Mouse (Mus musculus): ENCODE results near the gene Cox8a. TPM values are rescaled to one million over a fixed set of nuclear protein-coding genes. Genes with fewer than 3 reads are reported as not detected.

The Cox8a gene
- polyA plus RNA-seq, 1 experiment from 2014 or later, result 924 TPM

DNA sequence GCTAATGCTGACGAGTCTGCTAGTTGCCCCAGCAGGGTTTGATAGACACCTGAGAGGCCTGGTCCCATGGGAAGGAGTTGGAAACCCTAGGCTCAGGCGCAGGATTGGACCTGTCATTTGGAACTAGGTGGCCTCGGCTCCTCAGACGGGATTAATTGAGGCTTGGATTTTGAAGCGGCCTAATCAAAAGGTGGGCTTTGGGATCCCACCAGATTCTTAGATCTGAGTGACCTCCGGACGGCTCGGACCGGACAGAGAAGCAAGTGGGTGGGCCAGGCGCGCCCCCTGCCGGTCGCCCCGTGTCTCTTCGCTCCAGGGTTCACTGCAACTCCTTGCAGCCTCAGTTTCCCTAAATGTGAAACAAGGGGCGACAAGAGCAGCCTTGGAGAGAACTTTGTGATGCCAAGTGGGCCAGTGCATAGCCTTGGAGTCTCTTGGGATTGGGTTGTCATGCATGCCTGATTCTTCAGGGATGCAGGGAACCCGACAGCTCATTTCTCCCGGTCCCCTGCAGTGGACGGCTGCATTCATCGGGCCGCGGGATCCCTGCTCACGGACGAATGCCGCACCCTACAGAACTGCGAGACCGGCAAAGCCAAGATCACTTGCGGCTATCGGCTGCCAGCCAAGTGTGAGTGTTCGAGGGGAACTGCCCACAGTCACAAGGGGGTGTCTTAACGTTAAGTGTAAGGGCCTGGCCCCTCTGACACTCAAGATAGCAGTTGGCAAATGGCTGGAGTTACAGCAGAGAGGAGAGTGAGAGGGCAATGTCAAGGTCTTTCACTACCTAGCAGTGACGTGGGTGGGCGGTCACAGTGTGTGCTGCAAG, 21.3 kb downstream of the Cox8a start:
- Histone ChIP-seq H3K27ac (no peak overlapping the region), H3K36me3 (peaks cover 43% of the 10 kb centered on the region), H3K4me3 (no peak overlapping the region), H3K4me1 (replicated peaks) (peaks cover 37% of the 10 kb centered on the region), H3K9me3 (no peaks in the 10 kb centered on the region), H3K9ac (0 out of 2 replicates have a peak overlapping the region, but pooled peaks have one; percentile 35), H3K4me2 (no peak overlapping the region), H3K27me3 (peaks cover 27% of the 10 kb centered on the region)
- WGBS, result 18% methylated on average over 33 of the region's 33 CpGs
- ATAC-seq (ENCODE audit: low FRiP score), result 0 out of 2 replicates have a peak, but pooled peaks have one; percentile 24

DNA sequence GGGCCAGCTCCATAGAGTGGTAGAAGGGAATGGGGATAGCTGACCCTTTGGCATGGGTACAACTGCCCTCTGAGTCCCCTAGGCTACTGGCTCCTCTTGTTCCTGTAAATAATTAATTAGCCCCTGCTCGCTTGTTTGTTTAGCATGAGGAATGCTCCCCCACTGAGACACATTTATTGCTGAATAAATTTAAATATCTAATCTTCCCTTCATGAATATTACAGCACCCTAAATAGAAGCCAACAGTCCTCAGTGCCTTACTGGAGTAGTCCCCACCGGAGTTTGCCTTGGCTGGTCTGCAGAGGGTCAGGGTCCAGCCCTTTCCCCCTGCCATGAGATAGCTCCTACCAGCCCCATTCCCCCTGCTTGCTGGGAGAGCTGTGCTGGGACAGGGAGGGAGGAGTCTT, 24.9 kb downstream of the Cox8a start:
- no peaks in the 10 kb centered on the region for H3K9me3 ChIP-seq
- H3K4me3 ChIP-seq, result no peak overlapping the region
- WGBS, result 18% methylated on average over 2 of the region's 2 CpGs
- peaks cover 8% of the 10 kb centered on the region for H3K36me3 ChIP-seq
- H3K27ac ChIP-seq, result no peak overlapping the region
- no peak for ATAC-seq (ENCODE audit: low FRiP score)
- H3K4me2 ChIP-seq, result no peak overlapping the region
- H3K9ac ChIP-seq, result 0 out of 2 replicates have a peak overlapping the region, but pooled peaks have one; percentile 13
- H3K4me1 ChIP-seq (replicated peaks), result peaks cover 59% of the 10 kb centered on the region
- H3K27me3 ChIP-seq, result peaks cover 55% of the 10 kb centered on the region

DNA sequence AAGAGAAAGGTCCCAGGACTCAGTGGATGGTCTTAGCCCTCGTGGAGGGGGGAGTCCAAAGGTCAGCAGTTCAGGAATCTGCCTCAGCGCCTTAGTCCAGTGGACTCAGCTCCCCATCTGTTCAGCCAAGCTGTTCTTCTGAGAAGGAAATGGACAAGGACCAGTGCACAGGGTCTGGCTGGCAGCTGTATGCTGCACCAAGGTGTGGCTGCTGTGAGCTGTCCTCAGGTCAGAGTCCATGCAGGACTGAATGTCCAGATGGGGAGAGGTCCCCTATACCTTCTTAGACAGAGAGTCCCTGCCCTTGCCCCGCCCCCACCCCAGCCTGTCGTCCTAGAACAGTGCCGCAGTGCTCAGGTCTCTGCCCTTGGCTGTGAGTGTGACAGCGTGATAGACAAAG, 25.8 kb downstream of the Cox8a start:
- H3K4me2 ChIP-seq, result no peak overlapping the region
- H3K27me3 ChIP-seq, result peaks cover 56% of the 10 kb centered on the region
- WGBS, result 44% methylated on average over 6 of the region's 6 CpGs
- 0 out of 2 replicates have a peak, but pooled peaks cover under 1% of the 10 kb centered on the region for H3K36me3 ChIP-seq
- no peak overlapping the region for H3K27ac ChIP-seq
- H3K4me3 ChIP-seq, result no peak overlapping the region
- ATAC-seq (ENCODE audit: low FRiP score), result no peak
- peaks cover 63% of the 10 kb centered on the region for H3K4me1 ChIP-seq (replicated peaks)
- H3K9ac ChIP-seq, result no peak overlapping the region
- no peaks in the 10 kb centered on the region for H3K9me3 ChIP-seq

DNA sequence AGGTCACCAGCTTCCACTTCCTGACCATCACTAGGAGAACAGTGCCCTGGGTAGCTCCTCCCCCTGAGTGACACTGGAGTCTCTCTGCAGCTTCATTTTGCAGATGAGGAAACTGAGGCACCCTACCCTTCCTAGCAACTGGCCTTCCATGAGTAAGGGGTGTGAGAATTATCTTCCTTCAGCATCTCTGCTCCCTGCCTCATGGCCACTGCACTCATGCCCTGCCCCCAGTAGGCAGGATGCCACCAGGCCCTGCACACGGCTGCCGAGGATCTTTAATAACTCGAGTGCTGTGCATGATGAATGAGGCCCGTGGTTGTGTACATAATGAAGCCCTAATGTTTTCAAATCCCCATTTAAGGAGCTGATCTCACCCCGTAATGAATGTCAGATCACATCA, 26.4 kb downstream of the Cox8a start:
- H3K4me3 ChIP-seq, result no peak overlapping the region
- H3K4me1 ChIP-seq (replicated peaks), result peaks cover 62% of the 10 kb centered on the region
- WGBS, result 27% methylated on average over 5 of the region's 5 CpGs
- ATAC-seq (ENCODE audit: low FRiP score), result no peak
- H3K27ac ChIP-seq, result no peak overlapping the region
- no peak overlapping the region for H3K4me2 ChIP-seq
- H3K9me3 ChIP-seq, result no peaks in the 10 kb centered on the region
- H3K27me3 ChIP-seq, result peaks cover 58% of the 10 kb centered on the region
- H3K36me3 ChIP-seq, result no peaks in the 10 kb centered on the region
- H3K9ac ChIP-seq, result no peak overlapping the region

DNA sequence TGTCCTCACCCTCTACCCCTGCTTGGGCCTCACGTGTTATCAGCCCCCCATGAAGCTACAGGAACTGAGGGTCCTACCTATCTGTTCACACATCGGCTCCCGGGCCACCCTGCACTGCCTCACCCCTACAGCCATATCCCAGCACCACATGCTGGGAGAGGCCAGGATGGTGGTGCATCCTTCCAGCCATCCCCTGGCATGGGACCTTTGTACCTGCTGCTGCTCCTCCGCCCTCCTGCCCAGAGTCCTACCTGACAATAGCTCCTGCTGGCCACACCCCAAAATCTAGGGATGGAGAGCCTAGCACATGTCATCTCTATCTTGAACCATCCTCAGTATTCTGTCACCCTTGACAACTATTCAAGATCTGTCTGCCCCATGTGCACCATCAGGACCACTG, 28.4 kb downstream of the Cox8a start:
- WGBS, result 84% methylated on average over 4 of the region's 4 CpGs
- Histone ChIP-seq H3K27ac (no peak overlapping the region), H3K4me3 (no peak overlapping the region), H3K36me3 (no peaks in the 10 kb centered on the region), H3K9me3 (no peaks in the 10 kb centered on the region), H3K4me2 (no peak overlapping the region), H3K9ac (no peak overlapping the region), H3K27me3 (peaks cover 68% of the 10 kb centered on the region), H3K4me1 (replicated peaks) (peaks cover 76% of the 10 kb centered on the region)
- no peak for ATAC-seq (ENCODE audit: low FRiP score)

DNA sequence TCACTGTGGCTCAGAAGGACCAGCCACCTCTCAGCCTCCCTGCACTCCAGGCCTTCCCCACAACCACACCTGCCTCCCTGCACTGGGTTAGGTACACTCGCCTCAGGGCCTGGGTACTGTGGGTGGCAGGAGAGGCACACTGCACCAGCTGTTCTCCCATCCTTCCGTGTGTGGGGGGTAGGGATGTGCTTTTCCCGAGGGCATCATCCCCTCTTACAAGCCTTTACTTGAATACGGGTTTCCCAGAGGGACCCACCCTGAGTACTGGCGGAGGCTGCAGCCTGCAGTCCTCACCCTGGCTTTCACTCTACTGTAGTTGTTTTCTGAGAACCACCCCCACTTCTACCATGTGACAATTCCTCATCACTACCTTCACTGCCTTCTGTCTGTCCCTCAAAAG, 30.3 kb downstream of the Cox8a start:
- 49% methylated on average over 5 of the region's 5 CpGs for WGBS
- Histone ChIP-seq H3K4me2 (no peak overlapping the region), H3K4me3 (no peak overlapping the region), H3K9me3 (no peaks in the 10 kb centered on the region), H3K27me3 (peaks cover 71% of the 10 kb centered on the region), H3K36me3 (no peaks in the 10 kb centered on the region), H3K9ac (0 out of 2 replicates have a peak overlapping the region, but pooled peaks have one; percentile 5), H3K27ac (no peak overlapping the region), H3K4me1 (replicated peaks) (peaks cover 80% of the 10 kb centered on the region)
- ATAC-seq (ENCODE audit: low FRiP score), result no peak

DNA sequence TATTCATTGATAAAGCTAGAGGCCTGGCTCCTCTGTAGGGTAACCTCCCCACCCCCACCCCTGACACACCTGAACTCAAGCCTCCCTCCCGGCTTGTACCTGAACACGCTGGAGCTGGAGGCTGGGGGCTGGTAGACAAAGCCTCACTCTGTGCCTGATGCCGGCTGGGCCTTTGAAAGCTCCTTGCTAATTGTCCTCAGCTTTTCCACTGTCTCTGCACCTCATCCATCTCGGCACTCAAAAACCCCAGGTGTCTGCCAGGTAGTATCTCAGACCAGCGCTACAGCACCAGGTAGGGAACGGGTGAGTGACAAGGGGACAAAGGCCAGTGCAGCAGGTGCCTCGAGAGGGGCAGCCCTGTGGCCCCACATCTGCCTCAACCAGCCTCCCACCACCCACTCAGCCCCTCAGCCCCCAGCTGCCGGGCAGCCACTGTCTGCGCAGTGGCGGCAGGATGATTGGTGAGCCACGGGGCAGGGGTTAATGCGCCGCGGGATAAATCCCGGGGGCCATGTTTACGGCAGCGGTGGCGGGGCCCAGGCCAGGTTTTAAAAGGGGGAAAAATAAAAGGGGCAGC, 31.6 kb downstream of the Cox8a start:
- Histone ChIP-seq H3K27me3 (peaks cover 80% of the 10 kb centered on the region), H3K4me2 (0 out of 2 replicates have a peak overlapping the region, but pooled peaks have one; percentile 14), H3K4me1 (replicated peaks) (peaks cover 77% of the 10 kb centered on the region), H3K9ac (peak overlapping the region; percentile 56), H3K4me3 (no peak overlapping the region), H3K27ac (no peak overlapping the region), H3K36me3 (no peaks in the 10 kb centered on the region), H3K9me3 (no peaks in the 10 kb centered on the region)
- no peak for ATAC-seq (ENCODE audit: low FRiP score)
- WGBS, result 4% methylated on average over 18 of the region's 18 CpGs

DNA sequence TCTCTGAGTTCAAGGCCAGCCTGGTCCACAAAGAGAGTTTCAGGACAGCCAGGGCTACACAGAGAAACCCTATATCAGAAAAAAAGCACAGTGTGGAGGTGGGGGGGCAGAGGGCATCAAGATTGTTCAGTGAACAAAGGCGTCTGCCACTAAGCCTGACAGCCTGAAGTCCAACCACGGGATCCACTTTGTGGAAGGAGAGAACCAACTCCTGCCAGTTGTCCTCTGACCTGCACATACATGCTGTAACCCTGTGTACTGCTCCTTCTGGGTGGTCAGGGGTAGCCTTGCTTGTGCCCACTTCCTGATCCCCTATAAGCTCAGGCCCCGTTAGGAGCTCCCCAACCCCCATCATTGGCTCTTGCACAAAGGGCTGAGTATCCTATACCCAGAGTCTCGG, 32.4 kb downstream of the Cox8a start:
- Histone ChIP-seq H3K9ac (no peak overlapping the region), H3K27me3 (peaks cover 84% of the 10 kb centered on the region), H3K27ac (no peak overlapping the region), H3K4me3 (no peak overlapping the region), H3K4me2 (no peak overlapping the region), H3K4me1 (replicated peaks) (peaks cover 78% of the 10 kb centered on the region), H3K36me3 (no peaks in the 10 kb centered on the region), H3K9me3 (no peaks in the 10 kb centered on the region)
- 27% methylated on average over 4 of the region's 4 CpGs for WGBS
- ATAC-seq (ENCODE audit: low FRiP score), result 0 out of 2 replicates have a peak, but pooled peaks have one; percentile 6

DNA sequence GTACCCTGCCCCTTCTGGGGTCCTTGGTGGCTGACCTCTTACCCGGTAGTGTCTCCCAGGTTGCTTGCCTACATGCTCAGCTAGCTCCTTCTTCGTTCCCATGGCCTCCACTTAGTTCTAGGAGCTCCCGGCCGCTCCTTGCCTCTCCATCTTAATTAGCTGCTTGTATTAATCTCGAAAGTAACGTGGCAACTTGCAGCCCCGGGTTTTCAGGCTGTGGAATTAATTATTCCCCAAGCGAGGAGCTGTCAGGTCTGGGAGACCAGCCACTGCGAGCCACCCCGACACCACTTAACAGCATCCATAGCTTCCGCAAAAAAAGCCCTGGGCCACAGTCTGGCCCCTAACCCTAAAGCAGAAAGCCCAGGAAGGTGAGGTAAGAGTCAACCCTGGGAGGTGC, 34.0 kb downstream of the Cox8a start:
- Histone ChIP-seq H3K9me3 (no peaks in the 10 kb centered on the region), H3K9ac (no peak overlapping the region), H3K36me3 (no peaks in the 10 kb centered on the region), H3K4me2 (no peak overlapping the region), H3K27me3 (peaks cover 81% of the 10 kb centered on the region), H3K4me1 (replicated peaks) (peaks cover 72% of the 10 kb centered on the region), H3K4me3 (no peak overlapping the region), H3K27ac (no peak overlapping the region; the same call in 1 of the 2 replicates)
- WGBS, result 35% methylated on average over 11 of the region's 11 CpGs
- ATAC-seq (ENCODE audit: low FRiP score), result no peak

DNA sequence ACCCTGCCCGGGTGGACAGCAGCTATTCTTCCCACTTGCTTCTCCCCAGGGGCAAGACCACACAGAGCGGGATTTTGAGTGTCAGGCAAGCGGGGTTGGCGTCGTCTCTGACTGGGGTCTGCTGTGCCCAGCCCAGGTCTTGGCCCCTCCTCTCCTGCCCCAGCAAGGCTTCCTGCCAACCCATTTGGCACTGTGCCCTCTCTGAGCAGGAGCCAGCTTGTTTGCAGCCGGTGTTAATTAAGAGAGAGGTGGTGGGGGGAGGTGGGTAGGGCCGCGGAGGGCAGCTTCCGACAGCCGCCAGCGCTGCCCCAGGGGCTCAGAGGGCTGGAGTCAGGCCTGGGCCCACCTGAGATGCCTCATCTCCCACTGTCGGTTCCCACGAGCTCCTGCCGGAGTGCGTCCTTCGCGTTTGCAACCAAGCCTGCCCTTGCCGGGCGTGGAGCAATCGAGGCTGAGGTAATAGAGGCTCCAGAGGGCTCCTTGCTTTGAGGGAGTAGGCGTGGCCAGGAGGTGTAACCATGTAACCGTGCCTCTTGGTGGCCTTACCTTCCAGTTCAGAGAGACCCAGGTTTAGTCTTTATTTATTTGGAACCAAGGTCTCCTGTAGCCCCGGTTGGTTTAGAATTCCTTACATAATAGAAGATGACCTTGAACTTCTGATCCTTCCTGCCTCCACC, 35.0 kb downstream of the Cox8a start:
- Histone ChIP-seq H3K9ac (peak overlapping the region; percentile 39; the same call in 1 of the 2 replicates), H3K27ac (peak overlapping the region; percentile 20; the same call in 1 of the 2 replicates), H3K4me3 (no peak overlapping the region), H3K36me3 (no peaks in the 10 kb centered on the region), H3K9me3 (no peaks in the 10 kb centered on the region), H3K4me2 (peak overlapping the region; percentile 24; the same call in 1 of the 2 replicates), H3K4me1 (replicated peaks) (peaks cover 75% of the 10 kb centered on the region), H3K27me3 (peaks cover 81% of the 10 kb centered on the region)
- ATAC-seq (ENCODE audit: low FRiP score), result peak; percentile 62
- WGBS, result 4% methylated on average over 23 of the region's 23 CpGs

DNA sequence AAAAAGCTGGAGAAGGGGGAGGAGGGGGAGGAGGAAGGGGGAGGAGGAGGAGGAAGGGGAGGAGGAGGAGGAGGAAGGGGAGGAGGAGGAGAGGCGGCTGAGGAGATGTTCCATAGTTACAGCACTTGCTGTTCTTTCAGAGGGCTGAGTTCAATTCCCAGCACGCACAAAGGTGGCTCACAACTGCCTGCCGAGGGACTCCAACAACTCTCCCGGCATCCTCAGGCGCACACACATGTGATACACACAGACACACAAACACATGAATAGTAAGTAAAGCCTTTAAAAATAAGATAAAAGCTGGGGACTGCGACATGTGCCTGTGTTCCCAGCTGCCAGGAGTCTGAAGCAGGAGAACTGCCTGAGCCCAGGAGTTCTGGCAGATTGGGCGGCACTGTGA, 35.9 kb downstream of the Cox8a start:
- peaks cover 81% of the 10 kb centered on the region for H3K27me3 ChIP-seq
- H3K36me3 ChIP-seq, result no peaks in the 10 kb centered on the region
- WGBS, result 61% methylated on average over 7 of the region's 7 CpGs
- H3K4me2 ChIP-seq, result no peak overlapping the region
- H3K27ac ChIP-seq, result 0 out of 2 replicates have a peak overlapping the region, but pooled peaks have one; percentile 20
- H3K4me3 ChIP-seq, result no peak overlapping the region
- H3K4me1 ChIP-seq (replicated peaks), result peaks cover 75% of the 10 kb centered on the region
- ATAC-seq (ENCODE audit: low FRiP score), result no peak
- no peaks in the 10 kb centered on the region for H3K9me3 ChIP-seq
- H3K9ac ChIP-seq, result no peak overlapping the region

DNA sequence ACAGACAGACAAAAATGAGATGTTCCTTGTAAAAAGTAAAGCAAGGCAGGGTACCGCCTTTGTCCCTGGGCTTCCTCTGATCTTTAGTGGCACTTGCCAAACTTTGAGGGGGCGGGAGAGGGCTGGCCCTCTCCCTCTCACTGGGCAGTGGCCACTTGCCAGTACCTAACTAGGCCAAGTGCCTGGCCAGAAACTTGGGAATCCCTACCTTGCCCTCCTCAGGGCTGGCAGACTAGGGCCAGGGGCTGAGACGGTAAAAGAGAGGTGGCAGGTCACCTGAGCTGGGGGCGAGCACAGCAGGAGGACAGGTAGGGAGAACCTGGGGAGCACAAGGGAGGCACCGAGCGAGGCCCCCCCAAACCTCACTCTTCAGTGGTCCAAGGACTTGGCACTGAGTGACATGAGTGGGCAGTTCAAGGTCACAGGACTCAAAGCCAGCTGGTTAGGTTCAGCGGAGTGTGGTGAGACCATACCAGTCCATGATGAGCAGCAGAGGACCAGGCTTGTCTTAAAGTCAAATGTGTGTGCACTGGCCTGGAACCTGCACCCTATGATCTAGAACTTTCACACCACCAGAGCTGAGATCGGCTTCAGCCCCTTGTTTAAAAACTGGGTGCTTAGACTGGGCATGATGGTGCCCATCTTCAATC, 36.5 kb downstream of the Cox8a start:
- Histone ChIP-seq H3K4me3 (no peak overlapping the region), H3K27me3 (peaks cover 77% of the 10 kb centered on the region), H3K9ac (no peak overlapping the region), H3K36me3 (no peaks in the 10 kb centered on the region), H3K4me2 (no peak overlapping the region), H3K9me3 (no peaks in the 10 kb centered on the region), H3K27ac (no peak overlapping the region), H3K4me1 (replicated peaks) (peaks cover 75% of the 10 kb centered on the region)
- WGBS, result 80% methylated on average over 8 of the region's 8 CpGs
- no peak for ATAC-seq (ENCODE audit: low FRiP score)
